23 mouse cellular contexts compared by ENCODE assay signal in genomic region chr11:35087454-35087853, GRCm38 (mm10). TPM values are rescaled to one million over a fixed set of nuclear protein-coding genes. Genes with fewer than 3 reads are reported as not detected.
"Had no signal": no experiment of that assay in that cellular context is flagged by ENCODE, and none has a peak within 500 bp of the region (broad histone marks: within the 10 kb centered on the region; RNA-seq: fewer than 3 reads in every experiment).

No protein-coding gene starts in this region.

- H3K27me3 ChIP-seq: heart, embryonic 13.5 days; heart, embryonic 15.5 days; hindbrain, embryonic 12.5 days; intestine, embryonic 15.5 days; limb, embryonic 12.5 days; liver, embryonic 13.5 days had no signal

- H3K36me3 ChIP-seq: heart, embryonic 13.5 days; heart, embryonic 15.5 days; hindbrain, embryonic 10.5 days; hindbrain, embryonic 12.5 days; intestine, embryonic 15.5 days; limb, embryonic 10.5 days; limb, embryonic 12.5 days; liver, embryonic 13.5 days had no signal

- DNase-seq: gastrocnemius, adult 2 months; gastrocnemius, postnatal 10 days; gastrocnemius, postnatal 25 days; heart, adult 2 months; heart, postnatal 14 days; heart, postnatal 36 days; kidney, adult 18-20 months; kidney, adult 8-10 months; kidney, postnatal 14 days; kidney, postnatal 36 days; liver; liver, embryonic 13.5 days had no signal

- ATAC-seq: hindbrain, embryonic 16.5 days; inflammation-experienced regulatory T-cells, adult 6 months; intestine, embryonic 15.5 days; intestine, postnatal 0 days had no signal

RNA-seq across cellular contexts. Expression of gene Slit3, which starts 33.6 kb away (rescaled TPM):
- total RNA-seq: granulocyte monocyte progenitor cell, adult 5-6 weeks had no signal
